Mouse (Mus musculus): ENCODE measurements around the gene Ptprn2.

Gene Ptprn2

DNA sequence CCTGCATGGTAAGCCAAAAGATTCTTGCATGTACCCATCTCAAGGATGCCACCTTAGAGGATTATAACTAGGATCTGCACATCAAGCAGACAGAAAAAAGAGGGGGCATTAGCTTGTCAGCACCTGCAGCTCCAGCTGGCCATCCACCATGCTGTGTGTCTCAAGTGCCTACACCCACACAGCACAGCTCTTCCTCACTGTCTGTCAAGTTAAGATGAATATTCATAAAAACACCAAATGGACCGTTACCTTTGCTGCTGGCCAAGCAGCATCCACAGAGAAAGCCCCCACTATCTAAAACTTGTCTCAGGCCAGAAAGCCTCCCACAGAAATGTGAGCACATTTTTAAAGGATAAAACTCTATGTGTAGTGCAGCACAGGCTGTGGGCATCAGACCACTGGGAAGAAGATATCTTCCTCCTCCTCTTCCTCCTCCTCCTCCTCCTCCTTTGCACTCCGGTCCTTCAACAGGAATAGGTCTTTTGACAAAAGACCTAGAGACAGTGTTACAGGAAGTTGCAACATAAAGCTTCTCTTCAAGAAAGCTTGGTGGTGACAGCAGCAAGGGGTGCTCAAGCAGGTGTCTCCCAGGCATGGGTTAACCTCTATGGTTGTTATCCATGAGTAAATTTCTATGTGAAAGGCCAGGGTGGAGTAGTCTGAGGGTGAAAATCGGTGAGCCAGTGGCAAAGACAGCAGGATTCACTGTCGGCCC, 750.7 kb downstream of the Ptprn2 start:
- no peak for DNase-seq

DNA sequence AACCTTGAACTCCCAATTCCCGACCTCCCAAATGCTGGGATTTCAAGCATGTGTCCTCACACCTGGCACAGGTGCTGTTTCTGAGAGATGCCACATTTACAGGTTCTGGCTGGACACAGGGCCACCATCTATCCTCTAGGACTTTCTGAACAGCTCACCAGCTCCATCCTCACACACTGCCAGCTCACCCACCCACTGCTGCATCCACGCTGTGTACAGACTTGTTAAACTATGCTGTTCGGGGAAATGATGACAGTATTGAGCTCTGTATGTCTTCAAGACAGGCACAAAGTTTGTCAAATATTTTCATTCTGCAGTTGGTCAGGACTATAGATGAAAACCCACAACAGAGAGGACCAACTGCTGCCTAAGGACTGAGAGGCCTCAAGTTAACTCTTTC, 751.5 kb downstream of the Ptprn2 start:
- no peak for DNase-seq

DNA sequence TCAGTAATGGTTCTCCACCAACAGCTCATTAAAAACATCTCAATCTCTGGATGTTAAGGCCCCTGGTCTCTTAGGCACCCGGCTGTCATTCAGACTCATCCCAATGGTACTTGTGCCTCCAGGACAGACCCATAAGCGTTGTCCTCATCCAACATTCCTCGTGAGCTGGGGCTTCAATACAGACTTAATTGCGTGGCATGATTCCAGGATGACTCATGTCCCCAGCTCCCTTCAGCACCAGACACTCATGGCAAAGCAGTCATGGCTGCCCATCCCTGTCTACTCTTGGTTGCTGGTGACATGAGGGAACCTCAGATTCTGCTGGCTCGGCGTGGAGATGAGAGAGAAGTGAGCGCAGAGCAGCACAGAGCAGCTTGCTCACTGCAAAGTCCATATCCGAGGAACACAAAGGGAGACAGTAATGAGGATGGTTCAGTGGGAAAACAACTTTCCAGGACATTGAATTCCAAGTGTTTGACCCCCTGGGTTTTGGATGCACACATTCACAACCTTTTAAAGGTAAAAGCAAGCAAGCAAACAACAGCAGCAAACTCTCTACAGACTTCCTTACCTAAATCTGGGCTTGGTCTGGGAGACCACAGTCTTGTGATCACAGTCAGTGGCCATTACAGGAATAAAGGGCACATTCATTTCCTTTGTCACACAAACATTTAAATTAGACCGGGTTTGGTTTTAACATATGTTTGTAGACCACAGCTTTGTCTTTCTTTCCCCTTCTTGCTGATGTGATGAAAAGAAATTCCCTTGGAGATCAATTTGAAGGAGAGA, 754.6 kb downstream of the Ptprn2 start:
- DNase-seq, result no peak

DNA sequence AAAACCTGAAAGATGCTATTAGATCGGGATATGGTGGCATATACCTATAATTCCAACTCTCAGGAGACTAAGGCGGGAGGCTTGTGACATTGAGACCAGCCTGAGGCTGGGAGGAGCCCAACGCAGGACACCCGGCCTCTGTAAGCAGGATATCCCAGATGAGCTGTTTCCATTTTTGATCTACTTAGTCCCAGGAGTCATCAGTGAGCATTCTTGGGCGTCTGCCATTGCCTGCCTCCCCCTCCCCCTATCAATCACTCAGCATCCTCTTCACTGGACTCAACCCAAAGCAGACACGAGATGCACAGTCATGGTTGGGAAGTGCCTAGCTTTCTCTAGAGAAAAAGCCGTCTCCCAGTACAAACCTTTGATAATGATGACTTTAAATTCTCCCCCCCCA, 756.7 kb downstream of the Ptprn2 start:
- no peak for DNase-seq

DNA sequence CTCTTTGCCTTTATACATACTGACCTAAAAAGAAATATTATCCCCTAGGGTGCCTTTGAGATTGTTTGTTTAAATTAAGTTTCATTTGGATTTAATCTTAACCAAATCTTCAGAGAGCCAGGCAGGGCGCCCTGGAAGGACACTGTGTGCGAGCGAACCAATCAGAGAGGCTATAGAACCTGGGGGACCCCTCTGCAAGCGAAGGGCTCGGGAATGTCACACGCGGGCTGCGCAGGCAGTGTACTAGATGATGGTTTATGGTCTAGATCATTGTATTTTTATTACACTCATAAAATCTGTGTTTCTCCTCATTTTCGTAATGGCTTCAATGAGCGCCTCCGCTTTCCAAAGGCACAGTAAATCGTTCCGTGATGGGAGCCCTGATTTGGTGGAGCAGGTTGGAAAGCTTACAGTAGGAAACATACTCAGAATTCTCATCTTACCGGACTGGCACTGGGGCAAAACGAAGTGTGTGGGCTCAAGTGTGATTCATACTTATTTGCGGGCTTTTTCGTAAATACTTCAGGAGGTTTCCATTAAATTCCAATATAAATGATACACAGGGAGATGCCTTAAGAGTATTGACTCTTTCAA, 760.5 kb downstream of the Ptprn2 start:
- no peak for DNase-seq

DNA sequence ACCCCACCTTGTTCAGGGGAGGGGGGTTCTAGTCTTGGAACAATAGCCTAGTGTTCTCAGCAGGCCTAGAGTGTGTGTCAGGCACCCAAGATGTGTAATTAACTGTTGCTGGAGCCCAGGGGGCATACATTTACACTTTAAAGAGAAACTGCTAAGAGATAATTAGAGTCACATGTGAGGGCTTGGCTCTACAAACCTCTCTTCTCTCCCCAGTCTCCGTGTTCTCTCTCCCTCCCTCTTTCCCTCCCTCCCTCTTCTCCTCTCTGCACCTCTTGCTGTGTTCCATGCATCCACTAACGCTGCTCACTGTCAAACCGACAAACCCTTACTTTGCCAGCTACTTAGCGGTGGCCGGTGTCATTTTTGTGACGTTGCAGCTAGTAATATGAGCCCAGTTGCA, 764.9 kb downstream of the Ptprn2 start:
- no peak for DNase-seq

DNA sequence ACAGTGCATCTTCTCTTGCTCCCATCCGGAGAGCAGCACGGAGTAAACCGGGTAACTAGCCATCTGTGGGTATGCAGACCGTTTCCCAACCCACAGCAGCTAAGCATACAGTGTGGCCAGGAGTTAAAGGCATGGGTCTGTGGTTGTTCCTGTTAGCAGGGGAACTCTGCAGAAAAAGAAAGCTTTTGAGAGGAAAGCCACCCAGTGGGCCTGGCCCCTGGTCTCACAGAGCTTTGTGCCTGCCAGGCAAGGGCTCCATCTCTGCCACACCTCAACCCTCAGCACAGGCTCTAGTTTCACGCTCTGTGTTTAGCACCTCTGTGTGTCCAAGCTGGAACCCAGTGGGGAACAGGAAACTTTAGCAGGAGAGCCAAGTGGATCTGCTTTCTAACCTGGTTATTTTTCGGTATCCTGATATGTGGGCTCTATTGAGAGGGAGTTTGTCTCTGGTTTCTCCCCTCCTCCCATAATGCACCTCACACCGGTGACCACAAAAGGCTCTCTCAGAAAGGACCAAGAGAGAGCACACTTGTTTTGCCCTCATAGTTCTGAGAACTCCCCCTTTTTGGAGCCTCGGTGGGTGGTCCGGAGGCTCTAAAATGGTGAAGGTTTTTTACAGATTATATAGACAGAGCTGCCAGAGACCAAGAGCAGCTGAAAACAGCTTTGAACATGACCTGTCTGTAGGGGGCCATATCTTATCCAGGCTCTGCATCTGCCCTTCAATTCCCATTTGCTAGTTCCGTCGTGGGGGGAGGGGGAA, 766.3 kb downstream of the Ptprn2 start:
- peak; percentile 79 for DNase-seq

DNA sequence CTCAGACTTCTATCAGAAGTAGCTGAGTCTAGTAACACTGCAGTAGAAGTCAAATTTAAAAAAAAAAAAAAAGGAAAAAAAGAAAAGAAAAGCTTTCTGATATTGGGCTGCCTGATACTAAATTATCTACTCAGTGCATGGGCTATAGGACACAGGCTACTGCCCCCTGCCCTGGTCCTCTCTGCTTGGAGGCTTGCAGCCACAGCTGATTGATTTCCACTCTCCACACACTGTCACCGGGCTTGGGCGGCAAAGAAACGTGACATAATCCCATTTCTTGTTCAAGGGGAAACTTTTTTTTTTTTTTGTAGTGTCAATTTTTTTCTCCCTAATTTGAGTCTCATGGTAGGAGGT, 766.9 kb downstream of the Ptprn2 start:
- DNase-seq, result no peak

DNA sequence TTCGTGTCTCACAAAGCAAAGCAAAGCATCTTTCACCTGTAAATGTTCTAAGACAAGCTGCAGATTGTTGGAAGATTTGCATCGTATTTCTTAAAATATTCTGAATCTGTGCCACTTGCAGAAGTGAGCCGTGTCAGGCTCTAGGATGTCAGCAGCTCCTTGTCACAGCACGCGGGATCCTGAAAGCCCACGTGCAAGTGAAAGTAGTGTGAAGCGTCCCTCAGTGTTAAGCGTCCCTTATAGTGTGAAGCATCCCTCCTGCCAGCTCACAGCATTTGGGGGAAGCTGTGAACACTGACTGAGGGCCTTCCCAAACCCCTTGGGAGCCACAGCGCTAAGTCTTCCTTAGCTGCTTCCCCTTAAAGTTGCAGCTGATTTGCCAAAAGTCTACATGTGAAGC, 768.8 kb downstream of the Ptprn2 start:
- no peak for DNase-seq

DNA sequence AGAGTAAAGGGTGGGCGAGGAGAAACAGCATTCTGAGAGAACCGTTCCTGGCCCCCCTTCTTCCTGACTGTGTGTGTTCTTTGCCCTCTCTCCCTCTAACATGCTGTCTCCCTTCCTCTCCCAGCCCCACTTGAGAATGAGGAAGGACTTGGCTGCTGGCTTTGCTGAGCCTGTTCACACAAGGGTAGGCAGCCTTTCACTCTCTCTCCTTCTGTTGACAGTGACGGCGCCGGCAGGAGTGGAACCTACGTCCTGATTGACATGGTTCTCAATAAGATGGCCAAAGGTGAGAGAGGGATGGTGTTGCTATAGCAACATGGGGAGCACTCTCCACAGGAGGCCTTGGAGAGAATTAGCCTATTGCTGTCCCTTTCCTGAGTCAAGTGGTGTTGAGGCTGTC, 769.8 kb downstream of the Ptprn2 start:
- DNase-seq, result no peak

DNA sequence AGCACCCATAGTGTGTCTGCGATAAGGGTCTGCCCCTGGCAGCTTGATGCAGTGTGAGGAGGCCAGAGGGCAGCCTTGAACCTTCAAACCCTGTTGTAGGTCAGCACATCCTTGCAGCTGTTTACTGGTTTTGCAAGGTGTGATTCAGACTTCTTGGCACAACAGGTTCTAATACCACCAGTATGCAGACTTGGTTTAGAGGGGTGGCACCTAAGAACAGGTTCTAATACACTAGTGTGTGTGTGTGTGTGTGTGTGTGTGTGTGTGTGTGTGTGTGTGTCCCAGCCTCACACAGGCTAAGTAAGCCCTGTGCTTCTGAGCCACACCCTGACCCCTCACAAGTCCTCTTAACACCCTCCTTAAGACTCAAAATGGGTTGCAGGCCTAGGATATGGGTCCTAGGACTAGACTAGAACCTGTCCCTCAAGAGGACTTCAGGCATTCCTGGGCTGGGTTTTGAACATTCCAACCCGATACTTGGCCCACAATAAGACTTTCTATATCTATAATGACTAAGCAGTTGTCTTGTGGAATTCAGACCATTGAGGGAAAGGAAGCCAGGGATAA, 770.3 kb downstream of the Ptprn2 start:
- DNase-seq, result no peak

DNA sequence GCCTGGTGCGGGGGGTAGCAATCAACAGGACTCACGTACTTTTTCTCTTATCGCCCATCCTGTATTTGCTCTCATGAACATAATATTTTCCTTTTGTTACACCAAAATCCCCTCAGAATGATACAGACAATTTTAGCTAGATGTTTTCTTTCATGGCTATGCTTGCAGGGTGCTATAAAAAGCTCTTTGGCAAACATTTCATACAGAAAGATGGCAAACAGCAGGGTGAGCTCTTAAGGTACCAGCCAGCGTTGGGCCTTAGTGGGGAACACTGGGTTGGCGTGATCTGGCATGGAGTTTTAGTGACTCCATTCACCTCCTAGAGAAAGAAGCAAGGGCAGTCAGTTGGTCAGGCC, 771.3 kb downstream of the Ptprn2 start:
- no peak for DNase-seq

DNA sequence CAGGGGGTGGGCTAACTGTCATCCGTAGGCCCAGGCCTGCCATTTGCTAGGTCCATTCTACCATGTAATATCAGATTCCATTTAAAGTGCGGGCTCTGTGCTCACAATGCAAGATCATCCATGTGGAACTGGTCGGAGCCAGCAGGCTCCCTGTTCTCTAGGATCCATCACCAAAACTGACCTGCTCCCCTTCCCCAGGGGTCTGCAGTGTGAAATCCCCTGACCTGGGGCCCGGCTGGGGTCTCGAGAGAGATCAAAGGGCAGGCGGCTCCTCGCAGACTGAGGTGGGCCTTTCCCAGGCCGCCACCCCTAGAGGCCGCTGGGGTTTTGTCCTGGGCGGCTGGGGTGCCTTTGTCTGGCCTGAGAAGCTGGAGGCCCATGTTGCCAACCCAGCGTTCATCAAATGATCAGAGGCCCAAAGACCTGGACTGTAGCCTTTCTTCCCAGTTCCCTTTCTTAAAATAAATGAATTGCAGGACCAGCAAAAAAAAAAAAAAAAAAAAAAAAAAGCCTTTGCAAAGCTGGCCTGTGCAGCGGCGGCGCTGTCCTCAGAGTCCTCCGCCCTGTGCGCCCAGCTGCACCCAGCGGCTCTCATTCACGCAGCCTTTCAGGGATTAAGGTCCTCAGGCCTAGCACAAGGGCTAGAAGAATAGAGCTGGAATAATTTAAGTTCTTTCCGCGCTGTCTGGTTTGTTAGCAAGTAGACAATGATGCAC, 771.8 kb downstream of the Ptprn2 start:
- no peak for DNase-seq

DNA sequence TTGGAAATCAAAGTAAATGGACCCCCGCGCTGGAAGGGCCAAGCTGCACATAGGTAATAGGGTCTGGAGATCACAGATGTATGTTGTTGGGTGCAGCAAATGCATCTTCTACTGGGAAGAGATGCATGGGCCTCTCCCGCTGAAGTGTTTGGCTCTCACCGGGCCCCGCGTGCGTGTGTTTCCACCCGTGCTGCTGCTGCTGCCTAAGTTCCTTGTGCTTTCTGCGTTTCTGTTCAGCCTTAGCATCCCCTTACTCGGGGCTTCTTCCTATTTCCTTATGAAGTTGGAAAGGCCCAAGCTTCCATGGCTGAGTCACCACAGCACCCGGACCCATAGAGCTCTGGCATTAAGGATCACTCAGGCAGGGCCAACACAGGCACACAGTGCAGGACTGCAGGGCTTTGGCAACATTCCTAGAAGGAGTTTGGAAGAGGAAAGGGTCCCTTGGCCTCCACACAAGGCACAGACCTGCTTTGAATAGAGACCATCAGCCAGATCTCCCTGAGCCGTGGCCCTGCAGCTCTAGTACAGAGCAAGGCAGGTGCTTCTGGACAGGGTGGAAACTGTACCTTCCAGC, 772.5 kb downstream of the Ptprn2 start:
- DNase-seq, result no peak

DNA sequence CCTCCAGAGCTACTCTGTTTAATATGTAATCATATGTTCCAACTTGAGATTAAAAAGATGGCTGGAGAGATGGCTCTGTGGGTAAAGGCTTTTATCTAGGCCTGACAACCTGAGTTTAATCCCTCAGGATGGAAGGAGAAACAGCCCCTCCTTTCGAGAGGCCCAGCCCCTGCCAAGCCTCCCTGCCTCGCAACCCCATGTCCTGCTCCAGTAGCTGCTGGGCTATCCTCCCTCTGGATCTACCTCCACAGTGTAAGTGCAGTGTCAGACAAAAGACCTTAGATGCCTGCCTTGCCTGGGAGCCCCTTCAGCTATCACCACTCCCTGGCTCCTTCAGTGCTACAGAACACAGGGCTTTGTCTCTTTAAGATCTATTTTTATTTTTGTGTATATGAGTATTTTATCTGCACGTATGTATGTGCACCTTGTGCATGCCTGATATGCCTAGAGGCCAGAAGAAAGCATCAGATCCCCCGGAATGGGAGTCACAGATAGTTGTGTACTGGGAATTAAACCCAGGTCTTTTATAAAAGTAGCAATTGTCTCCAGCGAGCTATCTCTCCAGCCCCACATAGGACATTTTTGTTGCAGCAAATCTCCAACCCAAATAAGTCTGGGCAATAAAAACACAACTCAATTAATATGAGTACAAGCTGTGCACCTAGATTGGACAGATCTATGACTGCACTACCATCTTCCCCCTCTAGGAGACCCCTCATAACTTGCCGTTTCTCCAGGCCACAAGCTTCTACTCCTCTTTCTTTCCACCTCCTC, 775.1 kb downstream of the Ptprn2 start:
- DNase-seq, result no peak

DNA sequence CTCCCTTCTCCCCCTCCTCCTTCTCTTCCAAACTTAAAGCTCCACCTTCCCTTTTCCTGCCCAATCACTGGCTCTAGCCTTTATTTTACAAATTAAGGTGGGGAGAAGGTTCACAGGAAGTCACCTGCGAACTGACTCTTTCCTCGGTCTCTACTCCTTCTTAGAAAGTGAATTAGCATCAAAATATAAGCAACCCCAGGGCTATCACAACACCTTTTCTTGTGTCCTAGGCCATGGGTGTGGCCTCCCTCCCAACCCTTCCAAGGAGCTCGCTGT, 775.6 kb downstream of the Ptprn2 start:
- no peak for DNase-seq

DNA sequence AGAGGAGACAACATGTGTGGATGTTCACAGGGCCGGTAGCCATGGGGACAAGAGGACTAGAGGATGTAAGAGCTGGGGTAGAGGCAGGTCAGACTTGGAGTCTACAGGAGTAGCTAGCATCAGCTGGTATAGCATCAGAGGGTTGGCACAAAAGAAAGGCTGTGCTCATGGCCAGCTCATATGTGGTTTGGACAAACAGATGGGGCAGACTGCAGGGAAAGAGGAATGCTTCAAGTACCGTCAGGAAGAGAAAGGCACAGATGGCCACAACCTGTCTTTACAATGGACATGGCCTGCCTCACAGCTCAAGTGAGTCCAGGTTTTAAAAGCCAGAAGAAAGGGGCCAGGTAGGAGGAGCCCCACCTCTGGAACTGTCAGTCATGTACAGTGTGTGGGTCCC, 776.5 kb downstream of the Ptprn2 start:
- no peak for DNase-seq

DNA sequence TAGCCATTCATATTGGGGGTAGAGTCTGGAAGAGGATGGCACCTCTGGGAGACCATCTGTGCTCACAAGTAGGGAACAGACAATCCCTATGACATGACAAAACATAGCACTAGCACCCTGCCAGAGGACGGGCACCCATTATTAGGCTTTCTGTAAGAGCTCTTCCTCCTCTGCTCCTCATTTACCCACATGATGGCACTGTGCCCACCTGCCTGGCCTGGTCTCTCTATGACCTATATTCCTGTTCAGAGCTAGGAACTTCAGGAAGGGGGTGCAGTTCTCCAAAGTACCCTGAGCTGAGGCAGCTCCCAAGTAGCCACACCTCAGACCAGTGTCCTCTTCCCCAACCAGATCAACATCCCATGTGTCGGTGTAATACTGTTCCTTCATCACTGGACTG, 777.6 kb downstream of the Ptprn2 start:
- no peak for DNase-seq

DNA sequence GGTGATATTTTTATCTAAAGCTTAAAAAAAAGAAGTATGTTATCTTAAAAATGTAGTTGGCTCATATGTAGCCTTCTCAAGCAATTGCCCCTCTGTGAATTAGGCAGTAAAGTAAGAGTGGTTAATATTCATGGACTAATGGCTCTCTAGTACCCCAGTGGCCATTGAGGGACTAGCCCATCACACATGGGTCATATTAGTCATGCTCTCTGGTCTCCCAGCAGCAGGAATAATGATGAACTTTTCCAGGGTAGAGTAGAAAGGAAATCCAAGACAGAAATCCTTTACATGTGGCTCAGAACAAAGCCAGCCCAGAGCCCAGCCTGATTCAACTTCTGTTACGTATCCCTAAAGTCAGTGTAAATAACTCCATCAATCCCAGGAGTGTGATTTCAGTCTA, 779.7 kb downstream of the Ptprn2 start:
- no peak for DNase-seq

DNA sequence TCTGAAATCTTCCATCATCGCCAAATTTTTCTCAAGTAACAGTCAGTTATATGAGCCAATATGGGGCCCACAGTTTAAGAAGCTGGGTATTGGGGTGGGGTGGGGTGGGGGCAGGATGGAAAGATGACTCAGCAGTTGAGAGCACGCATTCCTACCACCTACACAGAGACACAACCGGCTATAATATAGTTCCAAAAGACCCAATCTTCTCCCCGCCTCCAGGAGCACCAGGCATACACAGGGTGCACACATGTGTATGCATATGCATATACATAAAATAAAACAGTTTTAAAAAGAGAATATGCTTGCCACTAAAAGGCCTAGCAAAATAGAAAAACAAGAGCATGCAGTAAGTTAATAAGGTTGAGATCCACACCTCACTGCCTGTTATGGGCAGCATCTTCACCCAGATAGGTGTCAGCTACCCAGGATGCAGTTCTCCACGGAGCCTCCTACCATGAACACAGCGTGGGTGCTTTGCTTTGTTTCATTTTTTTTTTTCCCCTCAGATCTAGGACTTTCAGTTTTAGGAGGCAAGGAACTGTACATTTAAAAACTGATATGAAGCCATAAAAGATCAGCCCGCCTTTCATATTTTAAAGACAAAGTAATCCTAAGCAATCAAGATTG, 783.1 kb downstream of the Ptprn2 start:
- DNase-seq, result no peak

DNA sequence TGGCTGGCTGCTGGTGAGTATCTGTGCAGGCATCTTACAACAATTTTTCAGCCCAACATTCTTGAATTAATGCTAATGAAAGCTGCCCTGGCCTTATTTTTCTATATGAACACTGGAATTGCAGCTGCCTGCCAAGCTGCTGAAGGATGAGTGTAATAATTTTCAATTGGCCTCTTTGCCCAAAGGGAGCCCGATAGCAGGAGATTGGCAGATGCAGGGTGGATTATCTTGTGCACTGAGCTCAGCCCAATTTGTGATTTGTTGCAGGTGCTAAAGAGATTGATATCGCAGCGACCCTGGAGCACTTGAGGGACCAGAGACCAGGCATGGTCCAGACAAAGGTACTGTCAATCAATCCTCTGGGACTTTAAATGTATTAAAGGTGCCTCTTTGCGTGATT, 783.8 kb downstream of the Ptprn2 start:
- no peak for DNase-seq

All from liver (tissue).